8 mouse cellular contexts compared by ENCODE assay signal in the genomic region with DNA sequence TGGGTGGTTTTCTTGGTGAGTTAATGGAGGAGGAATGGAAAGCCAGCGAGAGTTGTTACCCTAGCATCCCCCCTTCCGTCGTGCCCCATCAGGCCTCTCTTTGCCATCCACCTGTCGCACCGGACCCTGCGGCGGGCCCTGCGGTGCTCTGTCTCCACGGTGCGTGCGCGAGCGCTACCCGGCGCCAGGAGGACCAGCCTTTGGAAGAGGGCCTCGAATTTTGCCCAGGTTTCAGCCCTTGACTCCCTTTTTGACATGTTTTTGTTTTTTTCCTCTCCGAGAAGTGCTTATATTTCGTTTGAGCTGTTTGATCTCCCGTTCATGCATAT. TPM values are rescaled to one million over a fixed set of nuclear protein-coding genes. Genes with fewer than 3 reads are reported as not detected.
DNase-seq lines count a peak whose midpoint lies in the region; ATAC-seq and TF ChIP-seq lines count a peak whose summit lies in the region.

No protein-coding gene starts in this region.

- no peak for TF ChIP-seq POLR2A in bone marrow, adult 2 months (IDR thresholded peaks at IDR 0.05; ENCODE audit: borderline replicate concordance, control insufficient read depth, low read depth, low read length)

- H3K9me3 ChIP-seq in heart, embryonic 16.5 days (replicated peaks; ENCODE audit: control insufficient read depth, low read length) = no peaks in the 10 kb centered on the region
- H3K9me3 ChIP-seq in hindbrain, embryonic 14.5 days (ENCODE audit: control insufficient read depth, low read length) = no peaks in the 10 kb centered on the region
- no peaks in the 10 kb centered on the region for H3K9me3 ChIP-seq in midbrain, embryonic 12.5 days

- DNase-seq in heart, postnatal 4 days = no peak
- DNase-seq in hindbrain, embryonic 14.5 days (ENCODE audit: low spot score) = no peak
- DNase-seq in urinary bladder, adult 2 months (ENCODE audit: low spot score) = no peak
- no peak for DNase-seq in cerebellum, postnatal 25 days
- no peak for DNase-seq in frontal cortex, postnatal 36 days (ENCODE audit: low spot score in 2 of 2)

- H3K27ac ChIP-seq in heart, embryonic 16.5 days (ENCODE audit: low read length) = peak overlapping the region; percentile 65
- H3K27ac ChIP-seq in bone marrow, adult 2 months (ENCODE audit: control insufficient read depth, insufficient read depth, low read depth, low read length, poor library complexity) = peak overlapping the region; percentile 1; the same call in 1 of the 2 replicates
- H3K27ac ChIP-seq in hindbrain, embryonic 14.5 days = peak overlapping the region; percentile 85
- H3K27ac ChIP-seq in midbrain, embryonic 12.5 days (replicated peaks) = peak overlapping the region; percentile 71

- peak overlapping the region; percentile 70 for H3K4me3 ChIP-seq in heart, embryonic 16.5 days (ENCODE audit: low read length)
- peak overlapping the region; percentile 80 for H3K4me3 ChIP-seq in bone marrow, adult 2 months (replicated peaks; ENCODE audit: control insufficient read depth, low read depth, low read length)
- H3K4me3 ChIP-seq in hindbrain, embryonic 14.5 days (replicated peaks; ENCODE audit: low read length) = peak overlapping the region; percentile 58
- H3K4me3 ChIP-seq in midbrain, embryonic 12.5 days = peak overlapping the region; percentile 71

- no peaks in the 10 kb centered on the region for H3K36me3 ChIP-seq in heart, embryonic 16.5 days (ENCODE audit: control insufficient read depth, insufficient read depth)
- no peaks in the 10 kb centered on the region for H3K36me3 ChIP-seq in hindbrain, embryonic 14.5 days (replicated peaks; ENCODE audit: control insufficient read depth, insufficient read depth)
- no peaks in the 10 kb centered on the region for H3K36me3 ChIP-seq in midbrain, embryonic 12.5 days

- H3K27me3 ChIP-seq in heart, embryonic 16.5 days (ENCODE audit: control insufficient read depth, insufficient read depth, low read length) = no peaks in the 10 kb centered on the region
- no peaks in the 10 kb centered on the region for H3K27me3 ChIP-seq in hindbrain, embryonic 14.5 days (ENCODE audit: control insufficient read depth, insufficient read depth, low read length)
- no peaks in the 10 kb centered on the region; the same call in 1 of the 2 replicates for H3K27me3 ChIP-seq in midbrain, embryonic 12.5 days

- TF ChIP-seq CTCF in bone marrow, adult 2 months (IDR thresholded peaks at IDR 0.05; ENCODE audit: control insufficient read depth, insufficient read depth, low read length) = no peak

- peak overlapping the region; percentile 86 for H3K4me2 ChIP-seq in heart, embryonic 16.5 days (ENCODE audit: low read depth, low read length)
- H3K4me2 ChIP-seq in hindbrain, embryonic 14.5 days (replicated peaks) = peak overlapping the region; percentile 80
- H3K4me2 ChIP-seq in midbrain, embryonic 12.5 days (replicated peaks) = peak overlapping the region; percentile 74

- peaks cover 12% of the 10 kb centered on the region for H3K4me1 ChIP-seq in heart, embryonic 16.5 days (ENCODE audit: control insufficient read depth, insufficient read depth, low read length)
- H3K4me1 ChIP-seq in bone marrow, adult 2 months (ENCODE audit: control insufficient read depth, insufficient read depth, low read length) = no peaks in the 10 kb centered on the region; the same call in 1 of the 2 replicates
- peaks cover 22% of the 10 kb centered on the region for H3K4me1 ChIP-seq in hindbrain, embryonic 14.5 days (replicated peaks; ENCODE audit: control insufficient read depth, insufficient read depth, low read length)
- peaks cover 16% of the 10 kb centered on the region for H3K4me1 ChIP-seq in midbrain, embryonic 12.5 days

- peak; percentile 80 for ATAC-seq in heart, embryonic 16.5 days (replicated peaks; ENCODE audit: extremely low read depth, insufficient read depth, low FRiP score)
- peak; percentile 93 for ATAC-seq in hindbrain, embryonic 14.5 days (ENCODE audit: low FRiP score)
- ATAC-seq in midbrain, embryonic 12.5 days (ENCODE audit: low FRiP score, low read depth) = peak; percentile 92

- H3K9ac ChIP-seq in heart, embryonic 16.5 days (ENCODE audit: low read length) = peak overlapping the region; percentile 71
- H3K9ac ChIP-seq in hindbrain, embryonic 14.5 days = peak overlapping the region; percentile 65
- peak overlapping the region; percentile 77 for H3K9ac ChIP-seq in midbrain, embryonic 12.5 days (replicated peaks)

- under 1% methylated on average over 19 of the region's 19 CpGs for WGBS in heart, embryonic 16.5 days
- under 1% methylated on average over 19 of the region's 19 CpGs for WGBS in bone marrow, adult 2 months
- WGBS in hindbrain, embryonic 14.5 days = under 1% methylated on average over 19 of the region's 19 CpGs
- WGBS in midbrain, embryonic 12.5 days = 0% methylated on average over 19 of the region's 19 CpGs

RNA-seq across cellular contexts. Expression of a gene that starts 0.3 kb away (rescaled TPM):
- polyA plus RNA-seq in heart, embryonic 16.5 days (2015; fragmentation: Nextera tagmentation; extraction: Ambion mirVana) = 5.7 and 6.5 TPM in 2 replicates
- total RNA-seq in heart, postnatal 4 days (2021) = 1 to 10 TPM; 3.6 to 5.2 TPM
- 0.85 and 0.90 TPM in 2 replicates for polyA plus RNA-seq in bone marrow, adult 2 months (2011; ENCODE audit: insufficient read depth, insufficient read length, low replicate concordance, missing spikeins)
- polyA plus RNA-seq in hindbrain, embryonic 14.5 days (2014; fragmentation: Nextera tagmentation; extraction: Ambion mirVana) = 24.6 and 27.8 TPM in 2 replicates
- polyA plus RNA-seq in midbrain, embryonic 12.5 days (2016; fragmentation: Nextera tagmentation; extraction: Ambion mirVana) = 20.9 and 22.6 TPM in 2 replicates
- polyA plus RNA-seq in urinary bladder, adult 2 months (2012; rRNA removed) = 5.8 and 6.0 TPM in 2 replicates

RNA-seq across cellular contexts. Expression of a gene that starts 0.6 kb away (rescaled TPM):
- polyA plus RNA-seq in heart, embryonic 16.5 days (2015; fragmentation: Nextera tagmentation; extraction: Ambion mirVana) = 2.0 and 2.2 TPM in 2 replicates
- total RNA-seq in heart, postnatal 4 days (2021) = 1 to 10 TPM; 4.8 to 6.5 TPM
- not detected in 2 replicates for polyA plus RNA-seq in bone marrow, adult 2 months (2011; ENCODE audit: insufficient read depth, insufficient read length, low replicate concordance, missing spikeins)
- polyA plus RNA-seq in hindbrain, embryonic 14.5 days (2014; fragmentation: Nextera tagmentation; extraction: Ambion mirVana) = 5.3 and 7.9 TPM in 2 replicates
- 1.1 and 1.2 TPM in 2 replicates for polyA plus RNA-seq in midbrain, embryonic 12.5 days (2016; fragmentation: Nextera tagmentation; extraction: Ambion mirVana)
- polyA plus RNA-seq in urinary bladder, adult 2 months (2012; rRNA removed) = 1.4 and 2.4 TPM in 2 replicates

Comparison
In these comparisons a context has a peak if more than half of its experiments do, and no peak if none do; other contexts are left out.
1. H3K27ac ChIP-seq: peak in every context shown above with its lines; median percentile 85 in hindbrain, embryonic 14.5 days; 71 in midbrain, embryonic 12.5 days; 65 in heart, embryonic 16.5 days; 1 in bone marrow, adult 2 months.